Mouse (Mus musculus) thymus, postnatal 0 days (tissue): ENCODE data around the gene Slc22a14. TPM values are rescaled to one million over a fixed set of nuclear protein-coding genes. Genes with fewer than 3 reads are reported as not detected.
A peak's percentile ranks its signal among the peaks of the same experiment; 100 is the strongest.
"Not testable (repeated sequence)": the region's sequence is repeated elsewhere in the genome, so short reads cannot be mapped to it uniquely, and the experiment has no call there.

ENCODE experiments used
- DNase-seq: peaks from one replicate; pipeline ENCODE4 v3.0.0-alpha.2; 2015; ENCODE audit warnings: low spot score
- polyA plus RNA-seq: library from polyadenylated mRNA; unstranded; fragments of >200 nt; fragmentation: Nextera tagmentation; extraction: Ambion mirVana; gene quantifications from 2 replicates; pipeline ENCODE4 v1.2.1, GENCODE M21; 2015

Gene Slc22a14
- polyA plus RNA-seq, 1 experiment from 2014 or later: 0.09 TPM

DNA sequence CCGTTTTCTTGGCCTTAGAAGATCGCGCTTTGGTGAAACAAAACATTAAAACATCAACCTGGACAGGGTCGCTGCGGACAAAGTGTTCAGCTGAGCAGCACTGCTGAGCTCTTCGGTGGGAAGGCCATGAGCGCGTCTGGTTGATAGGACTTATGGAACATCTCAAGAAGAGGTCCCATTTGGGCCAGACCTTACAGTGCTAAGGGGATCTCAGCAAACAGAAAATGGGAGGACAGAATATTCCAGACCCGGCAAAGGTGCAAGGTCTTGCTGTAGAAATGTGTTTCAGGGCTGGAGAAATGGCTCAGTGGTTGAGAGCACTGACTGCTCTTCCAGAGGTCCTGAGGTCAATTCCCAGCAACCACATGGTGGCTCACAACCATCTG lies 42.1 kb downstream of the Slc22a14 start:
- DNase-seq: no peak

DNA sequence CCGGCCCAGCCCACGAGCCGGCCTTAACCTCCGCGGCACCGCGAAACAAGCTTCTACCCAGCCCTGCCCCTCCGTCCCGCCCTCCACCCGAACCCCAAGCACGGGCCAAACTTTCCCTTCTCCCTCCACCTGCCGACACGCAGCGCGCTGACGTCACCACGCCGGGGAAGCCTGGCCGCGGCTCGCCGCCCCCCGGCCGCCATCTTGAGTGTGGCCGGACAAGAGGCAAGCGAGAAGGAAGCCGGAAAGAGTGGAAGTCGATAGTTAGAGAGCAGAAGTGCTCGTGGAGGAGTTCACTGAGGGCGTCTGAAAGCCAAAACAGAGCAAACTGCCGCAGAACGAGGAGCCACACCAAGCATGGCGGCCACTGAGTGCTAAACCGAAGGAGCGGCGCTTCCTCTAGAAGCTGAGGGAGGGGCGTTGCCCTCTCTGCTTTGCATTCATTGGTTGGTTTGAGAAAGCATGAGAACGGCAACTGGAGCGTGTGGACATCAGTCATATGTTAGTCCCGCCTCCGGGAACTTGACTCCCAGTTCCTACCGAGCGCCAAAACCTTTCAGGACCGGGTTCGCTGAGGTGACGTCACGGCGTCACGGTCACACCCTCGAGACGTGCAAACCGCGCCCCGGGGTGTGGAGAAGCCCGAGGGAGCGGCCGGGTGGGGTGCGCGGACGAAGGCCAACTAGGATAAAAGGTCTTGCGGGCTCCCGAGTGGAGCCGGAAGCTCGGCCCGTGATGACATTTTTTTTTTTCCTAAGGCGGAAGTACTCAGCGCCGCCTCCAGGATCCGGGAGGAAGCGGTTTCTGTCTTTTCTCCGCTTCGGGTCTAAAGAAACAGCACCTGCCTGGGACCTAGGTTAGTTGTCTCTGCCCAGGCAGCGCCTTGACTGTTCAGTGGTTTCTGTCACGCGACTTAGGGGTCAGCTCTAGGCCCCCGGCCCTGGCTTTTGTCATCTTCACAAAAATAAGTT lies 42.8 kb downstream of the Slc22a14 start, which contains the start of gene Oxsr1:
Gene Oxsr1, minus strand, starts transcription at position 139 of the 971 bp plus-strand sequence.
- DNase-seq: peak; percentile 99

DNA sequence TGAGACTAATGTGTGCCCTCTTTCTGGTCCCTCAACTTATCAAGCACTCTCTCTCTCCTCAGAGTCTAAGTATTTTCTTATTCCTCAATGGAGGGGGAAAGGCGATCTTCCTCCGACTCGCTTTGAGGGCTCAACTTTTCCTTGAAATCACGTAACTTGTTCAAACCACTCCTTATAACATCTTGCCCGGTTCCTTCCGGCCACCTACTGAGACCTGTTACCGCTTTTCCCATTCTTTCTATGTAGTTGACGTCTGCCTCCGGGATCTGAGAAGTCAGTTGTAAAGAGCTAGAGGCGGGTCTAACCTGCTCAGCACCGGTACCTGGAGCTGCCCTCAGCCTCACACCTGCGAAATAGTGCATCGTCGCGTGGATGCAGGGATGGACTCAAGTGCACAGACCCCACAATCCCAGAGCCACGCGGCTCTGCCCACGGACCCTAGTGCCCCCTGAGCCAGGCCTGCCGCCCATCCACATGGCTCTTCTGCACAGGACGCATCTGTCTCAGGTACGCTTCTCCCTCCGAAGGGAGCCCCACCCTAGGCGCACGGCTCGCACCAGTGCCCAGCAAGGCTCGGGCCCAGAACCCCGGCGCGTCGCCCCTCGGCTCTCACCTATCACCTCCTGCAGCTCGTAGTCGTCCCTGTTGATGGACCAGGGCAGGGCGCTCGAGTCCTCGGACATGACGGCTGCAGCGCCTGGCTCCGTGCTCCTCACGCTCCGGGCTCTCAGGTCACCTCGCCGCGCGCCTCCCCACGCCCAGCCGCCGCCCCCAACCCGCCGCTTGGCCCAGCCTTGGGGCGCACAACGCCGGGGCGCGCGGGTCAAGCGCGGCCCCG lies 43.7 kb downstream of the Slc22a14 start:
- DNase-seq: peak; percentile 11

DNA sequence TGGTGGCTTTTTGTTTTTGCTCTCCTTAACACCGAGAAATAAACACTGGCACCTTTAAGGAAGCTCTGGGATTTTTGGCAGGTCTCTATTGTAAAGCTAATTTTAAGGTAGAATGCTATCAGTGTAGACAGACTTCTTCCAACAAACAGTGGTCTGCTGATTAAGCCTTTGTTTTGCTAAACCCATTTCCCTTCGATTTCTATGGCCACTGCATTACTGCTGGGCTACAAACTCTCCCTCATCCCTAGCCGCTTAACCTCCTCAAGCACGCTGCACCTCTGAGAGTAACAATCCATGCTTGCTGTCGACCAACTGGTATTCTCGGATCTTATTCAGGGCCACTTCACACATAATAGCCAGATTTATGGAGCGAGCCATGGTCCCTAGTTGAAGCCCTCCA lies 44.4 kb downstream of the Slc22a14 start:
- DNase-seq: no peak

DNA sequence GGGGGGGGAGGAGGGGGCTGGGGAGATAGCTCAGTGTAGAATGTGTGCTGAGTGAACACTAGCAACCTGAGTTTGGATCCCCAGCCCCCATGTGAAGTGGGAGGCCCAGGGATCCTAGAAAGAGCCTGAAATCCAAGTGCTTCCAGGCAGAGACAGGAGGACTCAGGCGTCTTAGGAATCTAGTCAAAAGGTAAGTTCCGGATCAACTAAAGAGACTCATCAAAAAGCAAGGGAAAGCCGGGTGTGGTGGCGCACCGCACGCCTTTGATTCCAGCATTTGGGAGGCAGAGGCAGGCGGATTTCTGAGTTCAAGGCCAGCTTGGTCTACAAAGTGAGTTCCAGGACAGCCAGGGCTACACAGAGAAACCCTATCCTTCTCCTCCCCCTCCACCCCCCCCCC lies 44.9 kb downstream of the Slc22a14 start:
- DNase-seq: no peak

DNA sequence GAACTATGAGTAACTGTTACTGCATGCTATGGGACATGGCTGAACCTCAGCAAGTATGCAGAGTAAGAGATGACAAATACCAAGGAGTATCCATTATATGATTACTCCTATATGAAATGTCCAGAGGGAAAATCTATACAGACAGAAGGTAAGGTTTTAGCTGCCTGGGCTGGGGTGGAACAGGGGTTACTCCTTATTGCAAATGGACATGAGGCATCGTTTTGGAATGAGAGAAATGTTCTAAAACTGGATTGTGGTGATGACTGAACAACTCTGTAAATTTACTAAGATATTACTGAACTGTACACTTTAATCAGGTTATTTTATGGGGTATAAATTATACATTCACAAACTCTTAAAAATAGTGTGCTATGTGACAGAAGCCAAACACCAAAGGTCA lies 46.5 kb downstream of the Slc22a14 start:
- DNase-seq: no peak

DNA sequence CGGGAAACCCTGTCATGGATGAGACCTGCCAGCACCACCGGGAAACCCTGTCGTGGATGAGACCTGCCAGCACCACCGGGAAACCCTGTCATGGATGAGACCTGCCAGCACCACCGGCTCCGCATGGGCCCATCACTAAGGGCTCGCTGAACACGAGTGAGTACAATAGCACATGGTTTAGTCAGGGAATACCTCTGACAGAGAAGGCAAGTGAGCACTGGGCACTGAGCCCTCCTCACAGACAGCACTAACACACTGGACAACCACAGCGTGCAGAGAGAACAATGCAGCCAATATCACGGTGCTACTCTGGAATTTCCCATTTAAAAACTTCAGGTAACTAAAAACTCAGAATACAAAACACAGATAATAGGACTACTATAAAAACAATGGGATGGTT lies 52.3 kb downstream of the Slc22a14 start:
- no peak for DNase-seq

DNA sequence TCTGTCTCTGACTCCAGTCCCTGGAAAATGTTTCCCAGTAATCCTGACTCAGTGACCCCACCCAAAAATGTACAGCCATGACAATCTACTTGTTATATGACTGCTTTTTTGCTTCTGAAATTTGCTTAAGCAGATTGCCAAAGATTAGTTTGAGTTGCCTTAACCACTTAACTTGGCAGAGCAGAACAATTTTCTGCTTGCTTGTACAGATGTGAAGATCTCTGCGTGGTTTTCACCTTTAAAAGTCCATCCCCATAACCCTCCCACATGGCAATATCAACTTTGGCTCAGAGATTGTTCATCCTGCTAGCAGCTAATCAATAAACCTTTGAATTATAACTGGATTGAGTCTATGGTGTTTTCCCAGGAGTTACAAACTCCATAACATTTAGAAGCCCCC lies 56.3 kb downstream of the Slc22a14 start:
- no peak for DNase-seq

DNA sequence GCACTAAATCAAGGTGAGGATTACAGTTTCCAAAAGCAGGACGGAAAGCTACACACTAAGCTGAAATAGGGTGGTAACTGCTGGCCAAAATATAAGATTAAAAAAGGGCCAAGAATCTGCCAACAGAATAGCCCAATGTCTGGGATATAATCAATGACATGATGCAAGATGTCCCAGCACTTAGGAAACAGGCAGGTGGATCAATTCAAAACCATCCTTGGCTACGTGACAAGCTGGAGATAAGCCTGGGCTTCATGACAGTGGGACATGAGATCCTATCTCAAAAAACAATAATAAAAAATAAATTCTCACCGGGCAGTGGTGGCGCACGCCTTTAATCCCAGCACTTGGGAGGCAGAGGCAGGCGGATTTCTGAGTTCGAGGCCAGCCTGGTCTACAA lies 59.5 kb downstream of the Slc22a14 start:
- DNase-seq: no peak

DNA sequence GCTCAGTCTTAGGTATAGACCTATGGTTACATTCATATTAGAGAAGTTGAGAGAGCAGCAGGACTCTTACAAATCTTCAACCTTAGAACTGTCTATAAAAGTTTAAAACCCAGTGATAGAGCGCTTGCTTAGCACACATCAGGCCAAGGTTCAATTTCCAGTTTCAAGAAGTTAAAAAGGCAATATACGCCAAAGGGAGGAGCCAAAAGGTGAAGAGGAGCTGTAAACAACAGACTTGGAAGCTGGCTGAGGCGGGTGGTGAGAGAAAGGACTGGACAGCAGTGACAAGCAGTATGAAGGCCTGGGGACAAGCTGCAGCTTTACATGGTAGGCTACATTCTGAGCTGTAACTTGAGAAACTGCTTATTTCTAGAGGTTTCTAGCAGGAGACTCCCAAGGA lies 66.8 kb downstream of the Slc22a14 start:
- DNase-seq: no peak

DNA sequence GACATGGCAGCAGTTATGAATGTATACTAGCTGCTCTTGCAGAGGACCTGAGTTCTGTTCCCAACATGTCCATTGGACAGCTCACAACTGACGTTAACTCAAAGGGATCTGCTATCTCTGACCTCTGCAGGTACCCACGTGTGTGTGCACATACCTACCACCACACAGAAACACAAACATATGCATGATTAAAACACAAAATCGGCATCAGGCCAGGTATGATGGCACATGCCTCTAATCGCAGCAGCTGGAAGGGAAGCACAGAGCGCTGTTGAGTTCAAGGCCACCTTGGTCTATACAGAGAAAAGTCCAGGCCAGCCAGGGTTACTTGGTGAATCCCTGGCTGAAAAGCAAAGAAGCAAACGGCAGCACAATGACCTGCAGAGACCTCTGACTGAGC lies 67.7 kb downstream of the Slc22a14 start:
- DNase-seq: no peak

DNA sequence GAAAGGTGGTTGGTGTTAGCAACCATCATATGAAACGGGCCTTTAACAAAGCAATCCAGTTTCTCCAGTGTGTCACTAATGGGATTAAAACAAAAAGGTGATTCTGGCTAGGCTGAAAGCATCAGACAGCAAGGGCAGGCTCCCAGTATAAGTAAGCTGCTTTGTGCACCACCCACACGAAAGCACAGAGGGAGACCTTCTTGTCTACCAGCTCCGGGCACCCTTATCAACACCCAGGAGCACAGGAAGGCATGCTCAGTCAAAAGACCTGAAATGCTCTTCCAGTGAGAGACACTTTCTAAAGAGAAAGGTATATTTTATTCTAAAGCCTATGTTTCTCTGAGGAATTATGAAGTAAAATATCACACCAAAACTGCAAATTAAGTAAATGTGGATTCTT lies 74.6 kb downstream of the Slc22a14 start:
- DNase-seq: no peak

DNA sequence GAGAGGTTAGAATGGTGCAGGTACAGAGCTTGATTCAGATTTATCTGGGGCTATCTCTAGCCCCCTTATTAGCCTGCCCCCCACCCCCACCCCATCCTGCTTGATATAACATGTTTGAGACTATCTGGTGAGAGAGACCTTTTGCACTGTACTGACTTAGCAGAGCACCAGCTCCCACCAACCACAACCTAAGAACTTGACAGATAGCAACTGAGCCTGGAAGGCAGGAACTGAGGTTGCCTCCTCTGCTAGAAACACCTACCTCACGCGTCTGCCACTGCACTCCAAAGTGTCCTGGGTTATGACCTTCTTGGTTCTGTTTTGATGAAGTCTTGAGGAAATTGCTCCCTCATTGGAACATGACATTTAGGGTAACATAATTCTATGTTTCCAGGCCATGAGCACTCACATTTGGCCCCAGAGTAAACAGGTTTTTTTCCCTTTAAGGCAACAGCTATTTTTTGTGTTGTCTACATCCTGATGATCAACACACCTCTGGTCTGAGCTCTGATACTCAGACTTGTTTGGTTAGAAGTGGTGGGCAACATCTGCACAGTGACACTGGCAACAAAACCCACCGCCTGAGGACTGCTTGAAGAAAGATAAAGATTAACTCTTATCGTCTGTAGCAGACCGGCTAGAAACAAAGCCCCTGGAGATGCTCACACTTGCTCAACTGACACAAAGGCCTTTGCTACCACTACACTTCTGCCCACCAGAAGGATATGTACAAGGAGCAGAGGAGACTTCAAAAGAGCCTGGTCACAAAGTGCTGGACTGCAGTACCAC lies 84.3 kb downstream of the Slc22a14 start:
- no peak for DNase-seq

DNA sequence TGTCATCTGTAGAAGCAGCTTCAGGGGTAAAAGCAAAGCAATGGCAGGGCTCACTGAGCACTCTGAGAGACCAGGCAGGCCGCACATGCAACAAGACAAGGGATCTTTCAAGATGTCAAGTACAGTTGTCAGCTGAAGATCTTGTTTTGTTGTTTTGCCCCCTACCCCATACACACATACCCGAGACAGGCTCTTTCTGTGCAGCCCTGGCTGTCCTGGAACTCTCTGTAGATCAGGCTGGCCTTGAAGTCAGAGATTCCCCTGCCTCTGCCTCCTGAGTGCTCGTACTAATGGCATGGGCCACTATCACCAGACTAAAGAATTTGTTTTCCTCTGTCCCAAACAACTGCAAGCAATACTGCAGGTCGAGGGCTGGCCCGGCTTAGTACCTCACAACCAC lies 87.3 kb downstream of the Slc22a14 start:
- no peak for DNase-seq

DNA sequence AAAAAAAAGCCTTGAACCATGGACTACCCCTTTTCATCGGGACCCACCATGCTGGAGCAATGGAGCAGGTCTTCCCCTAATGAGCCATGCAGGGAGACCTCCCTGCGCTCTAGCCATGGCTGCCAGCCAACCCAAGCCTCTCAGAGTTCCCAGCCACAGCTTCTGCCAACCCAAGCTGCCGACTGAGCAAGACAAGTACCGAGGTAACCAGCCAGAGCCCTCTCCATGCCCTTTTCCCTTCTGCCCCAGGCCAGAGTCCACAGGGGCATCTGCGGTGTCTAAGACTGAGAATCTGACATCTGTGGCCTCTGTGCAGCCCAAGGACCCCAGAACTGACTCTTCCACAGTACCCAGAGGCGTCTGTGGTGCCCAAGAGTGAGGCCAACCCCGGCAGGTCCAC lies 89.0 kb downstream of the Slc22a14 start:
- DNase-seq: no peak

DNA sequence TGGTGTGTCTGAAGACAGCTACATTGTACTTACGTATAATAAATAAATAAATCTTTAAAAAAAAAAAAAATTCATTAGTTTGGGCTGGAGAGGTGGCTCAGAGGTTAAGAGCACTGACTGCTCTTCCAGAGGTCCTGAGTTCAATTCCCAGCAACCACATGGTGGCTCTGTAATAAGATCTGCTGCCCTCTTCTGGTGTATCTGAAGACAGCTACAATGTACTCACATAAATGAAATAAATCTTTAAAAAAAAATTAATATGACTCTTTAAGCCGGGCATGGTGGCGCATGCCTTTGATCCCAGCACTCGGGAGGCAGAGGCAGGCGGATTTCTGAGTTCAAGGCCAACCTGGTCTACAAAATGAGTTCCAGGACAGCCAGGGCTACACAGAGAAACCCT lies 90.5 kb downstream of the Slc22a14 start:
- not testable (repeated sequence) for DNase-seq

DNA sequence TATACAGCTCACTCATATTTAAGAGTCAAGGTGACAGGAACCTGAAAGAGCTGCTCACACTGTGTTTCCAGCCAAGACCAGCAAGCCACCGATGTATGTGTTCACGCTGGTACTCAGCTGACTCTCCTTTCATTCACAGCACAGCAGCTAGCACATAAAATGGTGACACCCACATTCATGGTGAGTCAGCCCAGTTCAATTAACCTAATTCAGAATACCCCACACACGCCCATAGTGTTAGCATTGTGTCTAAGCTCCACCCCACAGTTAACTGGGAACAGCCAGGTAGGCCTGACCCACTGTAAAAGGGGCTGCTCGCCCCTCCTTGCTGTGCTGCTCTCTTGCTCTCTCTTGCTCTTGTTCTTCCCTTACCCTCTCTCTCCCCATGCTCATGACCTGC lies 93.9 kb downstream of the Slc22a14 start:
- no peak for DNase-seq

DNA sequence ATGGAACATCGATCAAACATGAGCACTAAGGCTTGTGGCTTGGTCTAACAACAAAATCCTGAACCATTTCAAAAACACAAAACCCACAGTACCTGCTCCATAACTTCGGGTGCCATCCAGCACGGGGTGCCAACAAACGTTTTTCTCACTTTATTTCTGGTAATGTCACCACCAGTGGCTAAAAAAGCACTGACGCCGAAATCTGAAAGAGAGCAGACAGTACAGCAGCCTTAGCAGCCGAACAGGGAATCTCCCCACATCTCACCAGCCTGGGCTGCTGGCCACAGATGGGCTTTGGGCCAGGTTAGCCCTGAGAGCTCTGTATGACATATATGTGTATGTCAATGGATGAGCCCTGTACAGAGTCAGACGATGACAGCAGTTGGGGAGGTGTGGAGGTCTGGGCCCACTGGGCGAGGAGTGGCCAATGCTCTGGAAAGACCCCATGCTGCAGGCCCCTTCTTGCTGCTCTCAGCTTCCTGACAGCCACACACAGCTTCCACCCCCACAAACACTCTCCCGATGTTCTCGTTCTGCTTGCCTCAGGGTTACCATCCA lies 96.7 kb downstream of the Slc22a14 start:
- DNase-seq: no peak

DNA sequence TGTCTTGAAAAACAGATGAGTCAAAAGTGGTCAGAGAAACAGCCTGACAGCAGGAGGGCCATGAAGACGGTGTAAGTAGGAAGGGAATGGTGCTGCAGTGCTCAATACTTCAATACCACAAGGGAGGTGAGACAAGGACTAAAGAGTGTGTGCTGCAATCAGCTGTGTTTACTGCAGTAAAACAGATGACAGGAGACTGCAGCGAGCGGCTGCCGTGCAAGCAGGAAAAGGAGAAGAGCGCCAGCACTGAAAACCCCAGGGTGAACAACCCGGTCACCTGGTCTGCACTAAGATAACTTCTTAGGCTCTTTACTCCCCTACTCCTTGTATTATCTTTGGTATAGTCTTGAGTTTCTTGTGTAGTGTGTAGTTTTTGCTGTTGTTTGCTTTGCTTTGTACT lies 97.2 kb downstream of the Slc22a14 start:
- DNase-seq: no peak

DNA sequence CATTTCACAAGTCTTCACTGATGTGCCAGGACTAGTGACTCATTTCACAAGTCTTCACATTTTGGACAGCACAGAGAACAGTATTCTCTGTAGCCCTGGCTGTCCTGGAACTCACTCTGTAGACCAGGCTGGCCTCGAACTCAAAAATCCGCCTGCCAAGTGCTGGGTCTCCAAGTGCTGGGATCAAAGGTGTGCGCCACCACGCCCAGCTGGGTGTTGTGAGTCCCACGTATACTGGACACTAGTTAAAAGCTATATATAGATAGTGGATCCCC lies 99.3 kb downstream of the Slc22a14 start:
- DNase-seq: not testable (repeated sequence)

DNA sequence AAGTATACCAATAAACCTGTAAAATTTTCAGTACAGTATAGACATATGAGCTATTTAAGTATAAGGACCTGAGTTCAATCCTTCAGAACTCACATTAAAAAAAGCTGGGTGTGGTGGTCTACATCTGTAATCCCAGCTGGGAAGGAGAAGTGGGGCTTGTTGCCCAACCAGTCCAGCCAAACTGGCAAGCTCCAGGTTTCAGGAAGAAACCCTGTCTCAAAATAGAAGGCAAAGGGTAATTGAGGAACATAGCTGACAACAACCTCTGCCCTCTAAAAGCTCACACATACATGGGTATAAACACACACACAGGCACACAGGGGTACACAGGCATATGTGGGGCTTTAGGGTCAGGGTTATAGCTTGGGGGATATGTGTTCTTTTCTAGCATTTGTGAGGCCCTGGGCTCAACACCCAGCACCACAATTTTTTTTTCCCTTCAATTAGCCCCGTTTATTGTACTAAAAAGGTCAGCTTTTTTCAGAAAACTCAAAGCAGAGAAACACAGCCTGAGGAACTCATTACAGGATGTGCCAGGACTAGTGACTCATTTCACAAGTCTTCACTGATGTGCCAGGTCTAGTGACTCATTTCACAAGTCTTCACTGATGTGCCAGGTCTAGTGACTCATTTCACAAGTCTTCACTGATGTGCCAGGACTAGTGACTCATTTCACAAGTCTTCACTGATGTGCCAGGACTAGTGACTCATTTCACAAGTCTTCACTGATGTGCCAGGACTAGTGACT lies 99.8 kb downstream of the Slc22a14 start:
- DNase-seq: not testable (repeated sequence)
